Mouse (Mus musculus): ENCODE measurements at regions not wholly inside any gene's neighbourhood (a gene's known extent, or its start where the extent isn't known, plus 50 kb on each side); places are given as distances from the start of the nearest gene placed in this dataset.

DNA sequence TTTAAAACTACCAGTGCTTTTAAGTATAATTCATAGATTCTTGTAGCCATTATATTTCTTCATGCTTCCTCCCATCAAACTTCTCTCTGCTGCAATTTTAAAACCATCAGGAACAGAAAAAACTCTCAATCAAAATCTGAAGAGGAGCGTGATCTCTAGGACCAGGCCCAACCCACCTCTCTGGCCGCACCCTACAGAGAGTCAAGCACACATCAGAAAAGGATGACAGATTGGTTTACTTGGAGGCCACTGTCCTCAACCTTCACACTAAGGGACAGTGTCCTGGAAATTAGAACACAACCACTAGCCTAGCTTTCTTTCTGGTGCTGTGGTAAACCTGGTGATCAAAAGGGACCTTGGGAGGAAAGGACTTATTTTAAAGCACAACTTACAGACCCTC lies 342.7 kb upstream of the Map3k7 start:
- no peak for TF ChIP-seq CTCF (IDR thresholded peaks at IDR 0.05; ENCODE audit: low read depth)
- no peak for TF ChIP-seq EP300 (IDR thresholded peaks at IDR 0.05; ENCODE audit: low read depth)

Measured in liver, postnatal 0 days (tissue).